Mouse (Mus musculus) cerebellum, postnatal 4 days (tissue): ENCODE data around the gene Smarcd3.

Experiments
- DNase-seq, 2 experiments: peaks; one replicate each; pipeline ENCODE4 v3.0.0; 2022; ENCODE audit warnings: low spot score in 2 of 2, mixed read lengths in 1 of 2

The Smarcd3 gene

GRCm38 (mm10) chr5:24597221-24597728, 26.9 kb downstream of the Smarcd3 start:
- peak; percentile 63 to 79 for DNase-seq

- DNase-seq: peak in 1 of 2 experiments; percentile 50
These were observed 27.6 kb downstream of the Smarcd3 start for GRCm38 (mm10) chr5:24596519-24597171.

- no peak for DNase-seq
These were observed 28.3 kb downstream of the Smarcd3 start for GRCm38 (mm10) chr5:24595786-24596380.

- no peak for DNase-seq
These were observed 28.9 kb downstream of the Smarcd3 start for GRCm38 (mm10) chr5:24595261-24595660.

GRCm38 (mm10) chr5:24594346-24594745, 29.9 kb downstream of the Smarcd3 start:
- DNase-seq: no peak

GRCm38 (mm10) chr5:24593928-24594327, 30.3 kb downstream of the Smarcd3 start:
- no peak for DNase-seq

GRCm38 (mm10) chr5:24593230-24593629, 31.0 kb downstream of the Smarcd3 start:
- DNase-seq: no peak

- DNase-seq: no peak
These were observed 31.6 kb downstream of the Smarcd3 start for GRCm38 (mm10) chr5:24592471-24593160.

GRCm38 (mm10) chr5:24591796-24592470, 32.3 kb downstream of the Smarcd3 start:
- peak in 1 of 2 experiments; percentile 9 for DNase-seq

- DNase-seq: peak in 1 of 2 experiments; percentile 16
These were observed 32.9 kb downstream of the Smarcd3 start for GRCm38 (mm10) chr5:24591268-24591721.

- no peak for DNase-seq
These were observed 34.4 kb downstream of the Smarcd3 start for GRCm38 (mm10) chr5:24589511-24590500.

GRCm38 (mm10) chr5:24587200-24587577, 37.0 kb downstream of the Smarcd3 start:
- no peak for DNase-seq

GRCm38 (mm10) chr5:24586547-24587199, 37.5 kb downstream of the Smarcd3 start, which contains the start of gene Chpf2:
TSS of gene Chpf2 (plus strand) at chr5:24586741.
- DNase-seq: peak; percentile 64 to 76

GRCm38 (mm10) chr5:24586106-24586505, 38.1 kb downstream of the Smarcd3 start:
- no peak for DNase-seq

- no peak for DNase-seq
These were observed 45.9 kb downstream of the Smarcd3 start for GRCm38 (mm10) chr5:24578109-24578963.

- DNase-seq: peak; percentile 99 to 100
These were observed 46.9 kb downstream of the Smarcd3 start, which contains the start of gene Abcf2 for GRCm38 (mm10) chr5:24577183-24577929. TSS of gene Abcf2 (minus strand) at chr5:24577467.

GRCm38 (mm10) chr5:24576801-24577182, 47.4 kb downstream of the Smarcd3 start:
- no peak for DNase-seq

GRCm38 (mm10) chr5:24575948-24576347, 48.3 kb downstream of the Smarcd3 start:
- no peak for DNase-seq
